Mouse (Mus musculus) midbrain, embryonic 16.5 days (tissue): Measurements from ENCODE around the gene 1700125H20Rik. TPM values are rescaled to one million over a fixed set of nuclear protein-coding genes. Genes with fewer than 3 reads are reported as not detected.

Experiments
- ATAC-seq: fragments of 200-750 bp; cut with Nextera tagmentation; 2 replicates; pipeline ENCODE4 v1.8.0; 2017; ENCODE audit warnings: moderate TSS enrichment
- H3K27ac ChIP-seq: fragments of 300-500 bp; sonication (generic); 2 replicates; pipeline ENCODE4 v1.5.1; 2014; ENCODE audit warnings: mild to moderate bottlenecking, low read length, mixed read lengths
- H3K27me3 ChIP-seq: fragments of 300-500 bp; sonication (generic); 2 replicates; pipeline ENCODE4 v1.6.1; 2014; ENCODE audit warnings: low read depth, low read length, mixed read lengths; ENCODE audit not compliant: control insufficient read depth, insufficient read depth
- H3K36me3 ChIP-seq: fragments of 300-500 bp; sonication (generic); 2 replicates; pipeline ENCODE4 v1.6.1; 2014; ENCODE audit warnings: mild to moderate bottlenecking, low read length, moderate library complexity, mixed read lengths; ENCODE audit not compliant: control insufficient read depth, insufficient read depth
- H3K4me1 ChIP-seq: fragments of 300-500 bp; sonication (generic); 2 replicates; pipeline ENCODE4 v1.6.1; 2014; ENCODE audit warnings: mild to moderate bottlenecking, low read length, mixed read lengths; ENCODE audit not compliant: control insufficient read depth, insufficient read depth
- H3K4me2 ChIP-seq: fragments of 300-500 bp; sonication (generic); 2 replicates; pipeline ENCODE4 v1.6.1; 2014; ENCODE audit warnings: mild to moderate bottlenecking, low read length, mixed read lengths
- H3K4me3 ChIP-seq: fragments of 300-500 bp; sonication (generic); 2 replicates; pipeline ENCODE4 v1.5.1; 2014; ENCODE audit warnings: low read depth, mild to moderate bottlenecking, low read length, moderate library complexity, mixed read lengths
- H3K9ac ChIP-seq: fragments of 300-500 bp; sonication (generic); 2 replicates; pipeline ENCODE4 v1.6.1; 2014; ENCODE audit warnings: low read depth, low read length, mixed read lengths
- H3K9me3 ChIP-seq: fragments of 300-500 bp; sonication (generic); replicated peaks from 2 replicates; pipeline ENCODE4 v1.6.1; 2014; ENCODE audit warnings: mild to moderate bottlenecking, low read length, mixed read lengths; ENCODE audit not compliant: control insufficient read depth, poor library complexity, severe bottlenecking
- WGBS: fragments of 180-500 bp; shearing (Covaris S2); extraction: QIAGEN DNeasy Blood & Tissue Kit; methylation state at CpG from one replicate; pipeline ENCODE4 v1.1.7; 2014; 5-methylcytosine and 5-hydroxymethylcytosine counted together
- polyA plus RNA-seq: library from polyadenylated mRNA; unstranded; fragments of >200 nt; fragmentation: Nextera tagmentation; extraction: Ambion mirVana; gene quantifications from 2 replicates; pipeline ENCODE4 v1.2.1, GENCODE M21; 2015

The 1700125H20Rik gene
- polyA plus RNA-seq, 1 experiment from 2014 or later = 0.48 TPM

DNA sequence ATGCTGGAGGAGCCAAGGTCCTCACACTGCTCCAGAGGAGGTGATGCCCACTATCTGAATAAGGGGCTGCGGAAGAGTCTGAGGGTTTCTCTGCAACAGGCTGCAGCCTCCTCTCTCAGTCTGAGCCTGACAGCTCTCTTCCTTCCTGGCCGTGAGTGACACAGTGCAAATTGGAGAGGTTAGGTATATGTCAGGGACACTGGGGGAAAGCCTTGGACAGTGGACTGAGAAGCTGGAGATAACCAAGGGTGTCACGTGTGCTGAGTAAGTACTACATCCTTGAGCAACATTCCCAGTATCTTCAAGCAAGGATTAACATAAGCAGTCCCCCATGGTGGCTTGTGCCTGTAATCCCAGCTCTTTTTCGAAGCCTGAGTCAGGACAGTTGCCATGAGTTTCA is 8.2 kb downstream of the 1700125H20Rik start:
- no peak overlapping the region for H3K9ac ChIP-seq
- H3K4me3 ChIP-seq = no peak overlapping the region
- H3K4me1 ChIP-seq = peaks cover 6% of the 10 kb centered on the region
- no peak overlapping the region for H3K4me2 ChIP-seq
- H3K9me3 ChIP-seq = no peaks in the 10 kb centered on the region
- no peak overlapping the region for H3K27ac ChIP-seq
- WGBS = 84% methylated on average over 4 of the region's 4 CpGs
- H3K27me3 ChIP-seq = no peaks in the 10 kb centered on the region
- no peaks in the 10 kb centered on the region for H3K36me3 ChIP-seq
- ATAC-seq = no peak

- ATAC-seq = peak; percentile 97
- Histone ChIP-seq H3K4me2 (peak overlapping the region; percentile 68), H3K9me3 (no peaks in the 10 kb centered on the region), H3K4me1 (peaks cover 6% of the 10 kb centered on the region), H3K9ac (peak overlapping the region; percentile 55), H3K36me3 (no peaks in the 10 kb centered on the region), H3K27ac (peak overlapping the region; percentile 74), H3K27me3 (no peaks in the 10 kb centered on the region), H3K4me3 (peak overlapping the region; percentile 42)
- WGBS = 7% methylated on average over 19 of the region's 20 CpGs
Observed at GRCm38 (mm10) chr11:85182617-85183283, 12.5 kb downstream of the 1700125H20Rik start.

DNA sequence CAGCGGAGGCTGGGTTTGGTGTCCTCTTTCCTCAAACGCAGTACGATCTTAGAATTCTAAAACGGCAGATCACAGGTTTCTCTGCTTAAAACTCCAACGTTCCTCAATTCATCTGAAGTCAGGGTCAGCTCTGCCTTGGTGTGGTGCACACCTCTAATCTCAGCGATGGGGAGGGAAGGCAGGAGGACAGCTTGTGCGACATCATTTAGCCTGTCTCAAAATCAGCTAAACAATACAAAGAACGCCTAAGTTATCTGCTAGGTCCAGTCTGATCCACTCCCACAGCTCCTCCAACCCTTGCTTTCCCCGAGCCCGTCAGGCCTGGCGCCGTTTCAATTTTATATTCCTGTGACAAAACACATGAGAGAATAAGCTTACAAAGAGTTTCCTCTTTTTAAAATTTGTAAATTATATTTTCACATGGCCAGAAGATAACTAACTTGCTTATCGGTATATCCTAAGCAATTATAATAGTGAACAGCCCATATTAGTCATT is 13.1 kb downstream of the 1700125H20Rik start:
- Histone ChIP-seq H3K27me3 (no peaks in the 10 kb centered on the region), H3K9me3 (no peaks in the 10 kb centered on the region), H3K4me3 (peak overlapping the region; percentile 42), H3K27ac (peak overlapping the region; percentile 74), H3K9ac (peak overlapping the region; percentile 55), H3K4me1 (peaks cover 6% of the 10 kb centered on the region), H3K4me2 (peak overlapping the region; percentile 68), H3K36me3 (no peaks in the 10 kb centered on the region)
- 25% methylated on average over 13 of the region's 13 CpGs for WGBS
- ATAC-seq = peak; percentile 53

- Histone ChIP-seq H3K9me3 (no peaks in the 10 kb centered on the region), H3K27ac (no peak overlapping the region), H3K4me1 (peaks cover 6% of the 10 kb centered on the region), H3K4me3 (no peak overlapping the region), H3K27me3 (no peaks in the 10 kb centered on the region), H3K4me2 (no peak overlapping the region), H3K9ac (no peak overlapping the region), H3K36me3 (no peaks in the 10 kb centered on the region; the same call in 1 of the 2 replicates)
- 62% methylated on average over 5 of the region's 5 CpGs for WGBS
- no peak for ATAC-seq
Observed at GRCm38 (mm10) chr11:85184082-85184481, 13.9 kb downstream of the 1700125H20Rik start.

GRCm38 (mm10) chr11:85184839-85185238 is 14.6 kb downstream of the 1700125H20Rik start:
- Histone ChIP-seq H3K36me3 (peaks cover 3% of the 10 kb centered on the region; the same call in 1 of the 2 replicates), H3K4me1 (peaks cover 6% of the 10 kb centered on the region), H3K9me3 (no peaks in the 10 kb centered on the region), H3K9ac (no peak overlapping the region), H3K4me3 (no peak overlapping the region), H3K27me3 (no peaks in the 10 kb centered on the region), H3K27ac (no peak overlapping the region), H3K4me2 (no peak overlapping the region)
- WGBS = 93% methylated on average over 6 of the region's 6 CpGs
- ATAC-seq = no peak

- no peak overlapping the region for H3K4me3 ChIP-seq
- H3K27me3 ChIP-seq = no peaks in the 10 kb centered on the region
- WGBS = 94% methylated on average over 4 of the region's 4 CpGs
- H3K4me1 ChIP-seq = no peaks in the 10 kb centered on the region
- H3K9me3 ChIP-seq = no peaks in the 10 kb centered on the region
- H3K27ac ChIP-seq = no peak overlapping the region
- no peak for ATAC-seq
- H3K4me2 ChIP-seq = no peak overlapping the region
- H3K9ac ChIP-seq = no peak overlapping the region
- peaks cover 26% of the 10 kb centered on the region for H3K36me3 ChIP-seq
Observed at GRCm38 (mm10) chr11:85189110-85189509, 18.9 kb downstream of the 1700125H20Rik start.

DNA sequence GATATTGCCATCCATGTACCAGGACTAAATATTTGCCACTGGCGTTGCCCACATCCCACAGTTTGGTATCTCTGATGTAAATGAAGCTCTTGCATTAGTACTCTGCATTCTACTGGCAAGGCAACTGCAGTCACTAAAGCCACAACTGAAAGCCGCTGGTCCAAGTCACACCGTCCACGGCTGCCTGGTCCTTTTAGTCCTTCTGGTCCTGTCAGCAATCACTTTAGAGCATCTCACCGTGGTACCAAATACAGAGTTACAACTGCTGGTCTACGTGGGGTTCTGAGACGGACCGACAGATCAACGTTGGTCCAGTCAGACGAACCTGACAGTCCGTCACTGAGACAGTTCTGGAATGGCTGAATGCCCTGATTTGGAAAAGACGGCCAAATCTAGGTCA is 20.5 kb downstream of the 1700125H20Rik start:
- H3K9me3 ChIP-seq = no peaks in the 10 kb centered on the region
- ATAC-seq = no peak
- H3K4me3 ChIP-seq = no peak overlapping the region
- no peak overlapping the region for H3K4me2 ChIP-seq
- no peaks in the 10 kb centered on the region for H3K27me3 ChIP-seq
- no peak overlapping the region for H3K9ac ChIP-seq
- no peak overlapping the region for H3K27ac ChIP-seq
- WGBS = 95% methylated on average over 12 of the region's 12 CpGs
- H3K36me3 ChIP-seq = peaks cover 39% of the 10 kb centered on the region
- H3K4me1 ChIP-seq = no peaks in the 10 kb centered on the region

DNA sequence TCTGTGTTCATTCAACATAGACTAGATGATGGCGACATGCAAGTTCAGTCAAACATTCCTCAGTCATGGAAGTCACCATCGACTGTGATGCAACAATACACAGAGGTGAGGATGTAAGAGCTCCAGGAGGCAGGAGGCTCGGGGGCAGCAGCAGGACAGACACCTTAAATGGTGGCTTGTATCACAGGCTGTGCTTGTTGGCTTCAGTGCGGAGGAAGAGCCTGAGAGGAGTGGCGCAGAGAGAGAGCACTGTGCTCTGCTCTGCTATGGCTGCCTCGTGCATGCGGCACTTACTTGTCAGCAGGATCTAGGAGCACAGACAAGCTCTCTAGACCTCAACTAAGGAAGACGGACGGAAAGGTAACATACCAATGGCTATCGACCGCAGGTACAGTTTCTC is 24.0 kb downstream of the 1700125H20Rik start:
- Histone ChIP-seq H3K9ac (no peak overlapping the region), H3K9me3 (no peaks in the 10 kb centered on the region), H3K27ac (no peak overlapping the region), H3K4me1 (no peaks in the 10 kb centered on the region), H3K4me3 (no peak overlapping the region), H3K4me2 (no peak overlapping the region), H3K36me3 (peaks cover 51% of the 10 kb centered on the region), H3K27me3 (no peaks in the 10 kb centered on the region)
- no peak for ATAC-seq
- 95% methylated on average over 11 of the region's 11 CpGs for WGBS

- Histone ChIP-seq H3K27me3 (no peaks in the 10 kb centered on the region), H3K4me2 (no peak overlapping the region), H3K9ac (no peak overlapping the region), H3K36me3 (peaks cover 42% of the 10 kb centered on the region), H3K9me3 (no peaks in the 10 kb centered on the region), H3K4me3 (no peak overlapping the region), H3K27ac (no peak overlapping the region), H3K4me1 (no peaks in the 10 kb centered on the region)
- WGBS = 92% methylated on average over 9 of the region's 9 CpGs
- no peak for ATAC-seq
Observed at GRCm38 (mm10) chr11:85196046-85196445, 25.8 kb downstream of the 1700125H20Rik start.
